Mouse (Mus musculus): ENCODE results near the gene 4933402E13Rik. TPM values are rescaled to one million over a fixed set of nuclear protein-coding genes. Genes with fewer than 3 reads are reported as not detected.

The 4933402E13Rik gene
- not detected for total RNA-seq (2021)
- long read RNA-seq, experiment 1: 0 reads
- long read RNA-seq, experiment 2: 0 reads

DNA sequence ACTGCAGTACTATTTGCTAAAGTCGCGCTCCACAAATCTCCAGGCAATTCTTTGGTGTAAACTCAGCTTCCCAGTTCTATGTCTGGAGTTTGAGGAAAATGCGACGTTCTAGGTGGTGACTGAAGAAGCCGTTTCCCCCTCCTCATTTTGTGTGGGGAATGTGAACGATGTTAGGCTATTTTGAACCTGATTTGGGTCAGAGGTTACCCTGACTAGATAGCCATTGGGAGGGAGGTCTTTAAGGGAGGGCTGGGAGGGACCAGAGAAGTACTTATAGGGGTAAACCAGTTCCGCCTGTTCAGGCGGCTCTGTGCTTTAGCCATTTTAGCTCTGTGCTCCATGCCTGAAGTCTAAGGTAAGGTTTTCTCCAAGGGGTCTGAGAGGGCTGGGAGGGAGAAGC, at the start of gene 4933402E13Rik:
Gene 4933402E13Rik (plus strand): TSS at position 301 of the 400 bp plus-strand sequence.
- DNase-seq: no peak

Other genes starting within 250 kb of the 4933402E13Rik start
- not detected for gene 4931400O07Rik, start 184.5 kb downstream of the 4933402E13Rik start, total RNA-seq (2021)